Mouse (Mus musculus): Measurements from ENCODE around the gene Bnip2.

Bnip2 gene

GRCm38 (mm10) chr9:69989303-69990121 is at the start of gene Bnip2:
Gene Bnip2 (plus strand): TSS chr9:69989466.
- Histone ChIP-seq H3K36me3 (ENCODE audit: control insufficient read depth, insufficient read depth, low read length, poor library complexity, severe bottlenecking) (no peaks in the 10 kb centered on the region), H3K27me3 (ENCODE audit: control insufficient read depth, insufficient read depth, low read length, poor library complexity, severe bottlenecking) (no peaks in the 10 kb centered on the region)
- DNase-seq (ENCODE audit: low read depth, low spot score) = peak; percentile 85

- peak; percentile 19 for DNase-seq (ENCODE audit: low read depth, low spot score)
- no peaks in the 10 kb centered on the region for H3K27me3 ChIP-seq (ENCODE audit: control insufficient read depth, insufficient read depth, low read length, poor library complexity, severe bottlenecking)
- H3K36me3 ChIP-seq (ENCODE audit: control insufficient read depth, insufficient read depth, low read length, poor library complexity, severe bottlenecking) = no peaks in the 10 kb centered on the region
These were observed 48.3 kb upstream of the Bnip2 start for GRCm38 (mm10) chr9:69940839-69941490.

GRCm38 (mm10) chr9:69941556-69941955 is 47.7 kb upstream of the Bnip2 start:
- no peak for DNase-seq (ENCODE audit: low read depth, low spot score)
- no peaks in the 10 kb centered on the region for H3K27me3 ChIP-seq (ENCODE audit: control insufficient read depth, insufficient read depth, low read length, poor library complexity, severe bottlenecking)
- H3K36me3 ChIP-seq (ENCODE audit: control insufficient read depth, insufficient read depth, low read length, poor library complexity, severe bottlenecking) = no peaks in the 10 kb centered on the region

- Histone ChIP-seq H3K36me3 (ENCODE audit: control insufficient read depth, insufficient read depth, low read length, poor library complexity, severe bottlenecking) (no peaks in the 10 kb centered on the region), H3K27me3 (ENCODE audit: control insufficient read depth, insufficient read depth, low read length, poor library complexity, severe bottlenecking) (no peaks in the 10 kb centered on the region)
- peak; percentile 85 for DNase-seq (ENCODE audit: low read depth, low spot score)
These were observed 40.3 kb upstream of the Bnip2 start for GRCm38 (mm10) chr9:69948964-69949363.

GRCm38 (mm10) chr9:69949641-69950040 is 39.6 kb upstream of the Bnip2 start:
- H3K27me3 ChIP-seq (ENCODE audit: control insufficient read depth, insufficient read depth, low read length, poor library complexity, severe bottlenecking) = no peaks in the 10 kb centered on the region
- no peak for DNase-seq (ENCODE audit: low read depth, low spot score)
- H3K36me3 ChIP-seq (ENCODE audit: control insufficient read depth, insufficient read depth, low read length, poor library complexity, severe bottlenecking) = no peaks in the 10 kb centered on the region

- H3K36me3 ChIP-seq (ENCODE audit: control insufficient read depth, insufficient read depth, low read length, poor library complexity, severe bottlenecking) = no peaks in the 10 kb centered on the region
- no peaks in the 10 kb centered on the region for H3K27me3 ChIP-seq (ENCODE audit: control insufficient read depth, insufficient read depth, low read length, poor library complexity, severe bottlenecking)
- DNase-seq (ENCODE audit: low read depth, low spot score) = no peak
These were observed 28.3 kb upstream of the Bnip2 start for GRCm38 (mm10) chr9:69961007-69961406.

- Histone ChIP-seq H3K36me3 (ENCODE audit: control insufficient read depth, insufficient read depth, low read length, poor library complexity, severe bottlenecking) (no peaks in the 10 kb centered on the region), H3K27me3 (ENCODE audit: control insufficient read depth, insufficient read depth, low read length, poor library complexity, severe bottlenecking) (no peaks in the 10 kb centered on the region)
- no peak for DNase-seq (ENCODE audit: low read depth, low spot score)
These were observed 24.9 kb upstream of the Bnip2 start for GRCm38 (mm10) chr9:69964370-69964769.

GRCm38 (mm10) chr9:69985526-69985925 is 3.7 kb upstream of the Bnip2 start:
- H3K27me3 ChIP-seq (ENCODE audit: control insufficient read depth, insufficient read depth, low read length, poor library complexity, severe bottlenecking) = no peaks in the 10 kb centered on the region
- DNase-seq (ENCODE audit: low read depth, low spot score) = no peak
- no peaks in the 10 kb centered on the region for H3K36me3 ChIP-seq (ENCODE audit: control insufficient read depth, insufficient read depth, low read length, poor library complexity, severe bottlenecking)

GRCm38 (mm10) chr9:69986063-69986462 is 3.2 kb upstream of the Bnip2 start:
- Histone ChIP-seq H3K36me3 (ENCODE audit: control insufficient read depth, insufficient read depth, low read length, poor library complexity, severe bottlenecking) (no peaks in the 10 kb centered on the region), H3K27me3 (ENCODE audit: control insufficient read depth, insufficient read depth, low read length, poor library complexity, severe bottlenecking) (no peaks in the 10 kb centered on the region)
- DNase-seq (ENCODE audit: low read depth, low spot score) = no peak

GRCm38 (mm10) chr9:69986571-69986970 is 2.7 kb upstream of the Bnip2 start:
- H3K27me3 ChIP-seq (ENCODE audit: control insufficient read depth, insufficient read depth, low read length, poor library complexity, severe bottlenecking) = no peaks in the 10 kb centered on the region
- no peaks in the 10 kb centered on the region for H3K36me3 ChIP-seq (ENCODE audit: control insufficient read depth, insufficient read depth, low read length, poor library complexity, severe bottlenecking)
- DNase-seq (ENCODE audit: low read depth, low spot score) = no peak

- H3K36me3 ChIP-seq (ENCODE audit: control insufficient read depth, insufficient read depth, low read length, poor library complexity, severe bottlenecking) = no peaks in the 10 kb centered on the region
- no peaks in the 10 kb centered on the region for H3K27me3 ChIP-seq (ENCODE audit: control insufficient read depth, insufficient read depth, low read length, poor library complexity, severe bottlenecking)
- peak; percentile 82 for DNase-seq (ENCODE audit: low read depth, low spot score)
These were observed 1.7 kb upstream of the Bnip2 start for GRCm38 (mm10) chr9:69987579-69987978.

- no peak for DNase-seq (ENCODE audit: low read depth, low spot score)
- no peaks in the 10 kb centered on the region for H3K27me3 ChIP-seq (ENCODE audit: control insufficient read depth, insufficient read depth, low read length, poor library complexity, severe bottlenecking)
- H3K36me3 ChIP-seq (ENCODE audit: control insufficient read depth, insufficient read depth, low read length, poor library complexity, severe bottlenecking) = no peaks in the 10 kb centered on the region
These were observed 462 bp upstream of the Bnip2 start for GRCm38 (mm10) chr9:69988706-69989302.

GRCm38 (mm10) chr9:69990346-69990745 is 1.1 kb downstream of the Bnip2 start:
- DNase-seq (ENCODE audit: low read depth, low spot score) = peak; percentile 44
- no peaks in the 10 kb centered on the region for H3K36me3 ChIP-seq (ENCODE audit: control insufficient read depth, insufficient read depth, low read length, poor library complexity, severe bottlenecking)
- no peaks in the 10 kb centered on the region for H3K27me3 ChIP-seq (ENCODE audit: control insufficient read depth, insufficient read depth, low read length, poor library complexity, severe bottlenecking)

- H3K27me3 ChIP-seq (ENCODE audit: control insufficient read depth, insufficient read depth, low read length, poor library complexity, severe bottlenecking) = no peaks in the 10 kb centered on the region
- H3K36me3 ChIP-seq (ENCODE audit: control insufficient read depth, insufficient read depth, low read length, poor library complexity, severe bottlenecking) = peaks cover 8% of the 10 kb centered on the region
- DNase-seq (ENCODE audit: low read depth, low spot score) = peak; percentile 46
These were observed 3.6 kb downstream of the Bnip2 start for GRCm38 (mm10) chr9:69992841-69993277.

GRCm38 (mm10) chr9:69993479-69993878 is 4.2 kb downstream of the Bnip2 start:
- H3K36me3 ChIP-seq (ENCODE audit: control insufficient read depth, insufficient read depth, low read length, poor library complexity, severe bottlenecking) = peaks cover 9% of the 10 kb centered on the region
- H3K27me3 ChIP-seq (ENCODE audit: control insufficient read depth, insufficient read depth, low read length, poor library complexity, severe bottlenecking) = no peaks in the 10 kb centered on the region
- DNase-seq (ENCODE audit: low read depth, low spot score) = no peak

Measured in splenic B cell, adult 2 months (primary cell).